Mouse (Mus musculus) midbrain, embryonic 10.5 days (tissue): ENCODE results near the gene Dchs1. TPM values are rescaled to one million over a fixed set of nuclear protein-coding genes. Genes with fewer than 3 reads are reported as not detected.

Experiments used
- DNase-seq: peaks from one replicate; pipeline ENCODE4 v3.0.0-alpha.2; 2017; ENCODE audit warnings: low spot score
- H3K27ac ChIP-seq: fragments of 300-500 bp; sonication (generic); replicated peaks from 2 replicates; pipeline ENCODE4 v1.5.1; 2016; ENCODE audit warnings: mild to moderate bottlenecking
- H3K27me3 ChIP-seq: fragments of 300-500 bp; sonication (generic); 2 replicates; pipeline ENCODE4 v1.6.1; 2016; ENCODE audit warnings: low read depth, mild to moderate bottlenecking; ENCODE audit not compliant: poor library complexity, severe bottlenecking
- H3K36me3 ChIP-seq: fragments of 300-500 bp; sonication (generic); 2 replicates; pipeline ENCODE4 v1.6.1; 2016; ENCODE audit warnings: mild to moderate bottlenecking, moderate library complexity
- H3K4me1 ChIP-seq: fragments of 300-500 bp; sonication (generic); 2 replicates; pipeline ENCODE4 v1.6.1; 2016
- H3K4me3 ChIP-seq: fragments of 300-500 bp; sonication (generic); 2 replicates; pipeline ENCODE4 v1.5.1; 2016; ENCODE audit warnings: mild to moderate bottlenecking, moderate library complexity
- H3K9me3 ChIP-seq: fragments of 300-500 bp; sonication (generic); replicated peaks from 2 replicates; pipeline ENCODE4 v1.6.1; 2016; ENCODE audit warnings: mild to moderate bottlenecking
- WGBS: fragments of 180-500 bp; shearing (Covaris S2); methylation state at CpG from one replicate; pipeline ENCODE4 v1.1.7; 2016; 5-methylcytosine and 5-hydroxymethylcytosine counted together
- polyA plus RNA-seq: library from polyadenylated mRNA; unstranded; fragments of >200 nt; fragmentation: Nextera tagmentation; extraction: Ambion mirVana; gene quantifications from 2 replicates; pipeline ENCODE4 v1.2.1, GENCODE M21; 2016

The Dchs1 gene
- 6.7 and 10.1 TPM in 2 replicates for polyA plus RNA-seq

GRCm38 (mm10) chr7:105787285-105788140 lies at the start of gene Dchs1:
TSS of gene Dchs1 (minus strand) at chr7:105787654.
- no peaks in the 10 kb centered on the region for H3K9me3 ChIP-seq
- under 1% methylated on average over 72 of the region's 97 CpGs for WGBS
- peak within 1 kb of the TSS; percentile 99 for H3K27ac ChIP-seq
- peaks cover 59% of the 10 kb centered on the region for H3K4me1 ChIP-seq
- H3K27me3 ChIP-seq: peaks cover 44% of the 10 kb centered on the region
- peak; percentile 72 for DNase-seq
- peak within 1 kb of the TSS; percentile 92 for H3K4me3 ChIP-seq
- peaks cover 21% of the 10 kb centered on the region for H3K36me3 ChIP-seq

GRCm38 (mm10) chr7:105824281-105824680 lies 36.8 kb upstream of the Dchs1 start:
- no peak for DNase-seq
- WGBS: 81% methylated on average over 7 of the region's 7 CpGs
- H3K9me3 ChIP-seq: no peaks in the 10 kb centered on the region
- H3K4me3 ChIP-seq: no peak overlapping the region
- no peaks in the 10 kb centered on the region for H3K36me3 ChIP-seq
- no peaks in the 10 kb centered on the region for H3K27me3 ChIP-seq
- H3K27ac ChIP-seq: no peak overlapping the region
- H3K4me1 ChIP-seq: no peaks in the 10 kb centered on the region

- H3K4me1 ChIP-seq: no peaks in the 10 kb centered on the region
- WGBS: 5% methylated on average over 1 of the region's 1 CpGs
- H3K27me3 ChIP-seq: no peaks in the 10 kb centered on the region
- no peak overlapping the region for H3K4me3 ChIP-seq
- DNase-seq: no peak
- H3K36me3 ChIP-seq: no peaks in the 10 kb centered on the region
- no peak overlapping the region for H3K27ac ChIP-seq
- no peaks in the 10 kb centered on the region for H3K9me3 ChIP-seq
Measured at GRCm38 (mm10) chr7:105818483-105818882, 31.0 kb upstream of the Dchs1 start.

GRCm38 (mm10) chr7:105816736-105817135 lies 29.3 kb upstream of the Dchs1 start:
- Histone ChIP-seq H3K9me3 (no peaks in the 10 kb centered on the region), H3K4me3 (no peak overlapping the region), H3K4me1 (no peaks in the 10 kb centered on the region), H3K36me3 (no peaks in the 10 kb centered on the region), H3K27ac (no peak overlapping the region), H3K27me3 (no peaks in the 10 kb centered on the region)
- no peak for DNase-seq

GRCm38 (mm10) chr7:105813326-105813725 lies 25.9 kb upstream of the Dchs1 start:
- Histone ChIP-seq H3K4me3 (no peak overlapping the region), H3K27ac (no peak overlapping the region), H3K36me3 (peaks cover 15% of the 10 kb centered on the region), H3K9me3 (no peaks in the 10 kb centered on the region), H3K27me3 (no peaks in the 10 kb centered on the region), H3K4me1 (peaks cover 12% of the 10 kb centered on the region)
- WGBS: 82% methylated on average over 3 of the region's 3 CpGs
- DNase-seq: no peak

- 80% methylated on average over 3 of the region's 3 CpGs for WGBS
- DNase-seq: no peak
Measured at GRCm38 (mm10) chr7:105812566-105812965, 25.1 kb upstream of the Dchs1 start.

GRCm38 (mm10) chr7:105811516-105811915 lies 24.1 kb upstream of the Dchs1 start:
- Histone ChIP-seq H3K4me1 (peaks cover 12% of the 10 kb centered on the region), H3K27ac (peak overlapping the region; percentile 95; the same call in 1 of the 2 replicates), H3K27me3 (no peaks in the 10 kb centered on the region), H3K4me3 (peak overlapping the region; percentile 83), H3K9me3 (no peaks in the 10 kb centered on the region), H3K36me3 (peaks cover 28% of the 10 kb centered on the region)
- DNase-seq: no peak

More at GRCm38 (mm10) chr7:105812566-105812965, 25.1 kb upstream of the Dchs1 start:
- no peaks in the 10 kb centered on the region for H3K27me3 ChIP-seq
- peaks cover 12% of the 10 kb centered on the region for H3K4me1 ChIP-seq
- no peak overlapping the region for H3K27ac ChIP-seq
- no peaks in the 10 kb centered on the region for H3K9me3 ChIP-seq
- no peak overlapping the region for H3K4me3 ChIP-seq
- peaks cover 23% of the 10 kb centered on the region for H3K36me3 ChIP-seq

- Histone ChIP-seq H3K27ac (peak within 1 kb of the TSS; percentile 95), H3K9me3 (no peaks in the 10 kb centered on the region), H3K4me1 (peaks cover 12% of the 10 kb centered on the region), H3K27me3 (no peaks in the 10 kb centered on the region), H3K36me3 (peaks cover 28% of the 10 kb centered on the region), H3K4me3 (peak within 1 kb of the TSS; percentile 83)
- under 1% methylated on average over 52 of the region's 52 CpGs for WGBS
- peak; percentile 100 for DNase-seq
Measured at GRCm38 (mm10) chr7:105810877-105811489, 23.5 kb upstream of the Dchs1 start, which contains the start of gene Mrpl17. TSS of gene Mrpl17 (minus strand) at chr7:105811099.

GRCm38 (mm10) chr7:105810280-105810876 lies 22.9 kb upstream of the Dchs1 start:
- peak overlapping the region; percentile 83 for H3K4me3 ChIP-seq
- H3K36me3 ChIP-seq: peaks cover 28% of the 10 kb centered on the region
- no peaks in the 10 kb centered on the region for H3K27me3 ChIP-seq
- 7% methylated on average over 37 of the region's 37 CpGs for WGBS
- peaks cover 12% of the 10 kb centered on the region for H3K4me1 ChIP-seq
- no peak for DNase-seq
- H3K9me3 ChIP-seq: no peaks in the 10 kb centered on the region
- peak overlapping the region; percentile 95 for H3K27ac ChIP-seq

GRCm38 (mm10) chr7:105809836-105810235 lies 22.4 kb upstream of the Dchs1 start:
- WGBS: 91% methylated on average over 7 of the region's 7 CpGs
- Histone ChIP-seq H3K36me3 (peaks cover 28% of the 10 kb centered on the region), H3K27me3 (no peaks in the 10 kb centered on the region), H3K9me3 (no peaks in the 10 kb centered on the region), H3K4me3 (peak overlapping the region; percentile 83), H3K27ac (peak overlapping the region; percentile 95; the same call in 1 of the 2 replicates), H3K4me1 (peaks cover 12% of the 10 kb centered on the region)
- DNase-seq: no peak

- Histone ChIP-seq H3K4me1 (peaks cover 12% of the 10 kb centered on the region), H3K27ac (no peak overlapping the region), H3K36me3 (peaks cover 28% of the 10 kb centered on the region), H3K4me3 (no peak overlapping the region), H3K27me3 (no peaks in the 10 kb centered on the region), H3K9me3 (no peaks in the 10 kb centered on the region)
- WGBS: 95% methylated on average over 1 of the region's 1 CpGs
- DNase-seq: no peak
Measured at GRCm38 (mm10) chr7:105808385-105808784, 20.9 kb upstream of the Dchs1 start.

GRCm38 (mm10) chr7:105806716-105807115 lies 19.3 kb upstream of the Dchs1 start:
- Histone ChIP-seq H3K27me3 (no peaks in the 10 kb centered on the region), H3K36me3 (peaks cover 28% of the 10 kb centered on the region), H3K27ac (no peak overlapping the region), H3K9me3 (no peaks in the 10 kb centered on the region), H3K4me3 (no peak overlapping the region), H3K4me1 (peaks cover 12% of the 10 kb centered on the region)
- DNase-seq: no peak
- WGBS: 63% methylated on average over 2 of the region's 2 CpGs
